Mouse (Mus musculus): ENCODE measurements around the gene Prkce. TPM values are rescaled to one million over a fixed set of nuclear protein-coding genes. Genes with fewer than 3 reads are reported as not detected.

Prkce gene
- total and polyA plus RNA-seq, 2 experiments from 2014 or later = 8.1 to 12.6 TPM

GRCm38 (mm10) chr17:86445900-86446299 lies 278.3 kb downstream of the Prkce start:
- Histone ChIP-seq H3K9ac (replicated peaks; ENCODE audit: low read depth, low read length) (no peak overlapping the region), H3K9me3 (replicated peaks; ENCODE audit: control insufficient read depth, low read length) (no peaks in the 10 kb centered on the region), H3K27ac (ENCODE audit: low read depth) (no peak overlapping the region), H3K4me1 (ENCODE audit: control insufficient read depth, insufficient read depth) (peaks cover 6% of the 10 kb centered on the region; the same call in 1 of the 2 replicates), H3K4me3 (ENCODE audit: low read depth, low read length) (no peak overlapping the region), H3K4me2 (ENCODE audit: low read depth, low read length) (no peak overlapping the region), H3K36me3 (replicated peaks; ENCODE audit: control insufficient read depth, insufficient read depth, low read length) (no peaks in the 10 kb centered on the region), H3K27me3 (ENCODE audit: control insufficient read depth, insufficient read depth, low read length) (no peaks in the 10 kb centered on the region)
- TF ChIP-seq CTCF (IDR thresholded peaks at IDR 0.05; ENCODE audit: low read depth) (no peak), EP300 (IDR thresholded peaks at IDR 0.05; ENCODE audit: low read depth) (no peak)
- WGBS = 87% methylated on average over 5 of the region's 5 CpGs
- ATAC-seq (ENCODE audit: insufficient read depth, low read depth) = no peak
- DNase-seq (ENCODE audit: low spot score) = no peak

- no peak for DNase-seq (ENCODE audit: low spot score)
- Histone ChIP-seq H3K9me3 (replicated peaks; ENCODE audit: control insufficient read depth, low read length) (no peaks in the 10 kb centered on the region), H3K27ac (ENCODE audit: low read depth) (no peak overlapping the region), H3K36me3 (replicated peaks; ENCODE audit: control insufficient read depth, insufficient read depth, low read length) (no peaks in the 10 kb centered on the region), H3K27me3 (ENCODE audit: control insufficient read depth, insufficient read depth, low read length) (no peaks in the 10 kb centered on the region), H3K4me1 (ENCODE audit: control insufficient read depth, insufficient read depth) (peaks cover 6% of the 10 kb centered on the region; the same call in 1 of the 2 replicates), H3K9ac (replicated peaks; ENCODE audit: low read depth, low read length) (no peak overlapping the region), H3K4me2 (ENCODE audit: low read depth, low read length) (no peak overlapping the region), H3K4me3 (ENCODE audit: low read depth, low read length) (no peak overlapping the region)
- no peak for TF ChIP-seq EP300 (IDR thresholded peaks at IDR 0.05; ENCODE audit: low read depth)
- no peak for TF ChIP-seq CTCF (IDR thresholded peaks at IDR 0.05; ENCODE audit: low read depth)
- ATAC-seq (ENCODE audit: insufficient read depth, low read depth) = no peak
- 74% methylated on average over 4 of the region's 4 CpGs for WGBS
Observed at GRCm38 (mm10) chr17:86447101-86447598, 279.6 kb downstream of the Prkce start.

- Histone ChIP-seq H3K9ac (replicated peaks; ENCODE audit: low read depth, low read length) (no peak overlapping the region), H3K4me3 (ENCODE audit: low read depth, low read length) (no peak overlapping the region), H3K36me3 (replicated peaks; ENCODE audit: control insufficient read depth, insufficient read depth, low read length) (no peaks in the 10 kb centered on the region), H3K4me2 (ENCODE audit: low read depth, low read length) (no peak overlapping the region), H3K27me3 (ENCODE audit: control insufficient read depth, insufficient read depth, low read length) (no peaks in the 10 kb centered on the region), H3K4me1 (ENCODE audit: control insufficient read depth, insufficient read depth) (peaks cover 17% of the 10 kb centered on the region), H3K27ac (ENCODE audit: low read depth) (no peak overlapping the region), H3K9me3 (replicated peaks; ENCODE audit: control insufficient read depth, low read length) (no peaks in the 10 kb centered on the region)
- DNase-seq (ENCODE audit: low spot score) (no peak), ATAC-seq (ENCODE audit: insufficient read depth, low read depth) (no peak)
- WGBS = 93% methylated on average over 4 of the region's 4 CpGs
- TF ChIP-seq CTCF (IDR thresholded peaks at IDR 0.05; ENCODE audit: low read depth) (no peak), EP300 (IDR thresholded peaks at IDR 0.05; ENCODE audit: low read depth) (no peak)
Observed at GRCm38 (mm10) chr17:86452934-86453333, 285.3 kb downstream of the Prkce start.

- TF ChIP-seq CTCF (IDR thresholded peaks at IDR 0.05; ENCODE audit: low read depth) (no peak), EP300 (IDR thresholded peaks at IDR 0.05; ENCODE audit: low read depth) (no peak)
- 82% methylated on average over 14 of the region's 14 CpGs for WGBS
- no peaks in the 10 kb centered on the region for H3K36me3 ChIP-seq (replicated peaks; ENCODE audit: control insufficient read depth, insufficient read depth, low read length)
Observed at GRCm38 (mm10) chr17:86453673-86454350, 286.2 kb downstream of the Prkce start.

GRCm38 (mm10) chr17:86454351-86454706 lies 286.7 kb downstream of the Prkce start:
- TF ChIP-seq CTCF (IDR thresholded peaks at IDR 0.05; ENCODE audit: low read depth) (no peak), EP300 (IDR thresholded peaks at IDR 0.05; ENCODE audit: low read depth) (no peak)
- 81% methylated on average over 3 of the region's 3 CpGs for WGBS
- no peak overlapping the region for H3K4me3 ChIP-seq (ENCODE audit: low read depth, low read length)
- H3K27ac ChIP-seq (ENCODE audit: low read depth) = no peak overlapping the region
- no peak overlapping the region for H3K4me2 ChIP-seq (ENCODE audit: low read depth, low read length)
- peaks cover 17% of the 10 kb centered on the region for H3K4me1 ChIP-seq (ENCODE audit: control insufficient read depth, insufficient read depth)
- no peaks in the 10 kb centered on the region for H3K36me3 ChIP-seq (replicated peaks; ENCODE audit: control insufficient read depth, insufficient read depth, low read length)
- ATAC-seq (ENCODE audit: insufficient read depth, low read depth) (no peak), DNase-seq (ENCODE audit: low spot score) (no peak)
- H3K9ac ChIP-seq (replicated peaks; ENCODE audit: low read depth, low read length) = no peak overlapping the region
- H3K27me3 ChIP-seq (ENCODE audit: control insufficient read depth, insufficient read depth, low read length) = no peaks in the 10 kb centered on the region
- H3K9me3 ChIP-seq (replicated peaks; ENCODE audit: control insufficient read depth, low read length) = no peaks in the 10 kb centered on the region

More at GRCm38 (mm10) chr17:86453673-86454350, 286.2 kb downstream of the Prkce start:
- no peak overlapping the region for H3K4me2 ChIP-seq (ENCODE audit: low read depth, low read length)
- ATAC-seq (ENCODE audit: insufficient read depth, low read depth) (no peak), DNase-seq (ENCODE audit: low spot score) (no peak)
- no peaks in the 10 kb centered on the region for H3K9me3 ChIP-seq (replicated peaks; ENCODE audit: control insufficient read depth, low read length)
- H3K4me3 ChIP-seq (ENCODE audit: low read depth, low read length) = no peak overlapping the region
- H3K4me1 ChIP-seq (ENCODE audit: control insufficient read depth, insufficient read depth) = peaks cover 17% of the 10 kb centered on the region
- H3K27ac ChIP-seq (ENCODE audit: low read depth) = no peak overlapping the region
- no peak overlapping the region for H3K9ac ChIP-seq (replicated peaks; ENCODE audit: low read depth, low read length)
- no peaks in the 10 kb centered on the region for H3K27me3 ChIP-seq (ENCODE audit: control insufficient read depth, insufficient read depth, low read length)

GRCm38 (mm10) chr17:86456512-86456911 lies 288.9 kb downstream of the Prkce start:
- no peak overlapping the region for H3K4me3 ChIP-seq (ENCODE audit: low read depth, low read length)
- H3K4me2 ChIP-seq (ENCODE audit: low read depth, low read length) = no peak overlapping the region
- H3K36me3 ChIP-seq (replicated peaks; ENCODE audit: control insufficient read depth, insufficient read depth, low read length) = no peaks in the 10 kb centered on the region
- ATAC-seq (ENCODE audit: insufficient read depth, low read depth) (peak; percentile 70), DNase-seq (ENCODE audit: low spot score) (peak; percentile 51)
- 0 out of 2 replicates have a peak, but pooled peaks have one; percentile 46 for TF ChIP-seq EP300 (IDR thresholded peaks at IDR 0.05; ENCODE audit: low read depth)
- no peak for TF ChIP-seq CTCF (IDR thresholded peaks at IDR 0.05; ENCODE audit: low read depth)
- no peak overlapping the region for H3K9ac ChIP-seq (replicated peaks; ENCODE audit: low read depth, low read length)
- no peaks in the 10 kb centered on the region for H3K9me3 ChIP-seq (replicated peaks; ENCODE audit: control insufficient read depth, low read length)
- H3K27me3 ChIP-seq (ENCODE audit: control insufficient read depth, insufficient read depth, low read length) = no peaks in the 10 kb centered on the region
- peak overlapping the region; percentile 50 for H3K27ac ChIP-seq (ENCODE audit: low read depth)
- 28% methylated on average over 6 of the region's 6 CpGs for WGBS
- H3K4me1 ChIP-seq (ENCODE audit: control insufficient read depth, insufficient read depth) = peaks cover 28% of the 10 kb centered on the region
